Mouse (Mus musculus) intestine, embryonic 14.5 days (tissue): Measurements from ENCODE around the gene Pard3b. TPM values are rescaled to one million over a fixed set of nuclear protein-coding genes. Genes with fewer than 3 reads are reported as not detected.

Experiments used
- ATAC-seq: fragments of 200-750 bp; cut with Nextera tagmentation; replicated peaks from 2 replicates; pipeline ENCODE4 v1.8.0; 2017; ENCODE audit warnings: low read depth, moderate number of reproducible peaks, moderate TSS enrichment, moderate library complexity; ENCODE audit not compliant: low FRiP score, low TSS enrichment
- DNase-seq: peaks from one replicate; pipeline ENCODE4 v3.0.0-alpha.2; 2018; ENCODE audit warnings: low spot score
- H3K27ac ChIP-seq: fragments of 300-500 bp; sonication (generic); 2 replicates; pipeline ENCODE4 v1.5.1; 2014; ENCODE audit warnings: low read depth, mild to moderate bottlenecking, control low read depth
- H3K27me3 ChIP-seq: fragments of 300-500 bp; sonication (generic); replicated peaks from 2 replicates; pipeline ENCODE4 v1.6.1; 2014; ENCODE audit warnings: low read length, control low read depth; ENCODE audit not compliant: control insufficient read depth, insufficient read depth
- H3K36me3 ChIP-seq: fragments of 300-500 bp; sonication (generic); 2 replicates; pipeline ENCODE4 v1.6.1; 2014; ENCODE audit warnings: low read length, control low read depth; ENCODE audit not compliant: control insufficient read depth, insufficient read depth
- H3K4me1 ChIP-seq: fragments of 300-500 bp; sonication (generic); replicated peaks from 2 replicates; pipeline ENCODE4 v1.6.1; 2014; ENCODE audit warnings: low read length, control low read depth, mixed read lengths; ENCODE audit not compliant: control insufficient read depth, insufficient read depth
- H3K4me2 ChIP-seq: fragments of 300-500 bp; sonication (generic); 2 replicates; pipeline ENCODE4 v1.6.1; 2014; ENCODE audit warnings: low read length
- H3K4me3 ChIP-seq: fragments of 300-500 bp; sonication (generic); 2 replicates; pipeline ENCODE4 v1.5.1; 2014; ENCODE audit warnings: low read depth, low read length, control low read depth, mixed read lengths
- H3K9ac ChIP-seq: fragments of 300-500 bp; sonication (generic); 2 replicates; pipeline ENCODE4 v1.6.1; 2014; ENCODE audit warnings: mild to moderate bottlenecking, low read length
- H3K9me3 ChIP-seq: fragments of 300-500 bp; sonication (generic); 2 replicates; pipeline ENCODE4 v1.6.1; 2016; ENCODE audit warnings: low read length, control low read depth; ENCODE audit not compliant: control insufficient read depth
- WGBS: fragments of 180-500 bp; shearing (Covaris S2); extraction: QIAGEN DNeasy Blood & Tissue Kit; methylation state at CpG from one replicate; pipeline ENCODE4 v1.1.7; 2014; 5-methylcytosine and 5-hydroxymethylcytosine counted together
- polyA plus RNA-seq: library from polyadenylated mRNA; unstranded; fragments of >200 nt; fragmentation: Nextera tagmentation; extraction: Ambion mirVana; gene quantifications from 2 replicates; pipeline ENCODE4 v1.2.1, GENCODE M21; 2014

Gene Pard3b
- polyA plus RNA-seq, 1 experiment from 2014 or later = 37.7 TPM

DNA sequence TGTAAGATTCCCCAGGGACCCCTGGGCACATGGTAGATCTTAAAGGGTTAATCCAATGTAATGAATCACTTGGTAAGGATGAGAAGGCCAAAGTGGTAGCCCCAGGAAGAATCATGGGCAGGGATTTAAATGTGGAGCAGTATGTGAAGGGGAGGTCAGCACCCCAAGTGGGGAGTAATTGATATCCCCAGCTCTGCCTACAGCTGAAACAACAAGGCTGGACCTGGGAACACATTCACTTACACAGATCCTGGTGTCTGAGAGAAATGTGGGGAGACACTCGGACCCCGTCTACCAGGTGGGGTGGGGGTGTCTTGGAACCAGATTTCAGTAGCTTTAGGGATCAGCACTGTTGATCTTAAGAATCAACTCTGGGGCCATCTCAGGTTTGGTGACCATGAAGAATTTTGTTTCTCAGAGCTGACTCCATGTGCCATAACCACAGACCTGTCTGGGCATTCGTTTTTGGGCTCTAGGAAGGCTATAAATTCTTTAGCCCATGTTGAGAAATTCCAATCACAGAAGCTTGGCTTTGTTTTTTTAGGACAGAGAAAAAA, 979.6 kb downstream of the Pard3b start:
- no peaks in the 10 kb centered on the region for H3K27me3 ChIP-seq
- H3K9me3 ChIP-seq = no peaks in the 10 kb centered on the region
- ATAC-seq (no peak), DNase-seq (no peak)
- H3K4me1 ChIP-seq = no peaks in the 10 kb centered on the region
- H3K9ac ChIP-seq = no peak overlapping the region
- no peaks in the 10 kb centered on the region for H3K36me3 ChIP-seq
- no peak overlapping the region for H3K4me3 ChIP-seq
- no peak overlapping the region for H3K27ac ChIP-seq
- no peak overlapping the region for H3K4me2 ChIP-seq
- WGBS = 68% methylated on average over 3 of the region's 3 CpGs

DNA sequence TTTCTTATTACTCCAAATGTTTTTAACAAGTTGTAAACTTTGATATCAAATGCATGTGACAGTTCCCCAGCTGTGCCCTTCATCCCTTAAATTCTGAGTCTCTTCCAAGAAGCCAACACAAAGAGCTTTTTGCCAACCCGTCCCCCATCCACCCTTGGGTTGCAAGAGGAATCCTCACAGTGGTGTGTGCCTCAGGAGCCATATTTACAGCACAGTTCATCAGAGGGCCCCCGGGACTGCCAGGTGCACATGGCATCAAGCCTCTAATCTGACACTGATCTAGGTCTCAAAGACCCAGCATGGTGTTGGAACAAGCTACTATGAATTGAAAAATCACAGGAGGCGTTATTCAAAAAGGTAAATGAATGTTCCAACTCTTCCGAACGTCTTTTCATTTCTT, 980.8 kb downstream of the Pard3b start:
- Histone ChIP-seq H3K36me3 (no peaks in the 10 kb centered on the region), H3K27me3 (no peaks in the 10 kb centered on the region), H3K4me3 (no peak overlapping the region), H3K27ac (no peak overlapping the region), H3K9me3 (no peaks in the 10 kb centered on the region), H3K4me1 (no peaks in the 10 kb centered on the region), H3K9ac (no peak overlapping the region), H3K4me2 (no peak overlapping the region)
- DNase-seq (peak; percentile 16), ATAC-seq (no peak)
- WGBS = 95% methylated on average over 5 of the region's 5 CpGs

GRCm38 (mm10) chr1:62622447-62622846, 983.8 kb downstream of the Pard3b start:
- WGBS = 89% methylated on average over 1 of the region's 1 CpGs
- Histone ChIP-seq H3K4me3 (no peak overlapping the region), H3K9ac (no peak overlapping the region)

GRCm38 (mm10) chr1:62624166-62624565, 985.5 kb downstream of the Pard3b start:
- ATAC-seq (no peak), DNase-seq (no peak)
- WGBS = 84% methylated on average over 2 of the region's 2 CpGs
- Histone ChIP-seq H3K27me3 (no peaks in the 10 kb centered on the region), H3K36me3 (no peaks in the 10 kb centered on the region), H3K4me3 (no peak overlapping the region), H3K9ac (no peak overlapping the region), H3K4me1 (no peaks in the 10 kb centered on the region), H3K4me2 (no peak overlapping the region), H3K27ac (no peak overlapping the region), H3K9me3 (no peaks in the 10 kb centered on the region)

More at GRCm38 (mm10) chr1:62622447-62622846, 983.8 kb downstream of the Pard3b start:
- Histone ChIP-seq H3K4me2 (no peak overlapping the region), H3K9me3 (no peaks in the 10 kb centered on the region), H3K27ac (no peak overlapping the region), H3K36me3 (no peaks in the 10 kb centered on the region), H3K4me1 (no peaks in the 10 kb centered on the region), H3K27me3 (no peaks in the 10 kb centered on the region)
- ATAC-seq (no peak), DNase-seq (no peak)

- DNase-seq (no peak), ATAC-seq (no peak)
- H3K36me3 ChIP-seq = no peaks in the 10 kb centered on the region
- H3K9me3 ChIP-seq = no peaks in the 10 kb centered on the region
- H3K4me2 ChIP-seq = no peak overlapping the region
- no peak overlapping the region for H3K9ac ChIP-seq
- 89% methylated on average over 6 of the region's 6 CpGs for WGBS
- H3K27ac ChIP-seq = no peak overlapping the region
- no peak overlapping the region for H3K4me3 ChIP-seq
- H3K27me3 ChIP-seq = no peaks in the 10 kb centered on the region
- H3K4me1 ChIP-seq = no peaks in the 10 kb centered on the region
Observed at GRCm38 (mm10) chr1:62624836-62625235, 986.2 kb downstream of the Pard3b start.

GRCm38 (mm10) chr1:62625332-62625731, 986.7 kb downstream of the Pard3b start:
- Histone ChIP-seq H3K27ac (no peak overlapping the region), H3K4me1 (no peaks in the 10 kb centered on the region), H3K9ac (no peak overlapping the region), H3K36me3 (no peaks in the 10 kb centered on the region), H3K9me3 (no peaks in the 10 kb centered on the region), H3K4me3 (no peak overlapping the region), H3K4me2 (no peak overlapping the region), H3K27me3 (no peaks in the 10 kb centered on the region)
- DNase-seq = no peak
- no peak for ATAC-seq
- WGBS = 70% methylated on average over 4 of the region's 4 CpGs

- Histone ChIP-seq H3K9ac (no peak overlapping the region), H3K9me3 (no peaks in the 10 kb centered on the region), H3K4me2 (no peak overlapping the region), H3K27ac (no peak overlapping the region), H3K27me3 (no peaks in the 10 kb centered on the region), H3K4me1 (no peaks in the 10 kb centered on the region), H3K4me3 (no peak overlapping the region), H3K36me3 (no peaks in the 10 kb centered on the region)
- WGBS = 78% methylated on average over 10 of the region's 10 CpGs
- ATAC-seq (no peak; the same call in 1 of the 2 replicates), DNase-seq (no peak)
Observed at GRCm38 (mm10) chr1:62625819-62626505, 987.3 kb downstream of the Pard3b start.

DNA sequence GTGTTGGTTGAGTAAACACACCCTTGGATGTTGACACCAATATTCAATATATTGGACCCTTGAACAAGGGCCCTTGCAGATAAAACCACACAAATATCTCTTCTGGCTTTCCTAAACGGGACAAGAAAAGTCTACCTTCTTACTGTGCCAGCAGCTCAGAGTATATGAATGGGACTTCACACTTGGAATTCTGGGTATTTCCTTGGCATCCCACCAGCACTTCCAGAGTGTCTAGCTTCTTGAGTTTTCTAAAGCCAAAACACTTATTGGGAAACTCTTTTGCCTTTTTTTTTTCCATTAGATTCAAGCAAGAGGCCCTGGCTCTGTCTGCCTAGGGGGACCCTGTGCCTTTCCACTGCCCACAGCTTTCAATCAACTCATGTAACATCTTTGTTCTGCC, 991.3 kb downstream of the Pard3b start:
- DNase-seq (no peak), ATAC-seq (no peak)
- WGBS = 74% methylated on average over 1 of the region's 1 CpGs
- Histone ChIP-seq H3K4me2 (no peak overlapping the region), H3K36me3 (no peaks in the 10 kb centered on the region), H3K9ac (no peak overlapping the region), H3K4me3 (no peak overlapping the region), H3K9me3 (no peaks in the 10 kb centered on the region), H3K27me3 (no peaks in the 10 kb centered on the region), H3K4me1 (0 out of 2 replicates have a peak, but pooled peaks cover 2% of the 10 kb centered on the region), H3K27ac (no peak overlapping the region)
